Mouse (Mus musculus) myocyte (in vitro differentiated cells): ENCODE data around the gene Lamb3.
A peak's percentile ranks its signal among the peaks of the same experiment; 100 is the strongest.

ENCODE experiments used
- E2F4 ChIP-seq: IDR thresholded peaks from one replicate; pipeline ENCODE4 v1.6.1; 2011; ENCODE audit warnings: mild to moderate bottlenecking, control low read depth, moderate library complexity; ENCODE audit not compliant: insufficient read depth
- MYOD1 ChIP-seq, 3 experiments: IDR thresholded peaks; one replicate each; pipeline ENCODE4 v1.6.1; 2011; ENCODE audit warnings: control low read depth in 2 of 3, low read depth in 2 of 3, mild to moderate bottlenecking in 2 of 3, moderate library complexity in 1 of 3; ENCODE audit not compliant: insufficient read length in 2 of 3, control insufficient read depth in 1 of 3
- MYOG ChIP-seq, 3 experiments: IDR thresholded peaks; one replicate each; pipeline ENCODE4 v1.6.1; 2011; ENCODE audit warnings: control low read depth in 2 of 3, low read depth in 2 of 3, mild to moderate bottlenecking in 2 of 3; ENCODE audit not compliant: insufficient read length in 2 of 3, control insufficient read depth in 1 of 3, insufficient read depth in 1 of 3
- POLR2A ChIP-seq: IDR thresholded peaks from one replicate; pipeline ENCODE4 v1.6.1; 2011; ENCODE audit warnings: low read depth, mild to moderate bottlenecking, control low read depth, moderate library complexity; ENCODE audit not compliant: insufficient read length
- SRF ChIP-seq: IDR thresholded peaks from one replicate; pipeline ENCODE4 v1.6.1; 2011; ENCODE audit warnings: low read depth; ENCODE audit not compliant: control insufficient read depth, insufficient read length
- TCF12 ChIP-seq: IDR thresholded peaks from one replicate; pipeline ENCODE4 v1.6.1; 2011; ENCODE audit warnings: mild to moderate bottlenecking, control low read depth; ENCODE audit not compliant: poor library complexity, insufficient read depth, severe bottlenecking

- TF ChIP-seq E2F4, result no peak
- no peak for TF ChIP-seq POLR2A
- peak in 2 of 3 experiments; percentile 56 to 63 for TF ChIP-seq MYOG (IDR thresholded peaks at IDR 0.05; ENCODE audit: control insufficient read depth in 1 of 3, insufficient read depth in 1 of 3, insufficient read length in 2 of 3, low read depth in 2 of 3)
- TF ChIP-seq SRF, result no peak
- peak in 2 of 3 experiments; percentile 60 to 72 for TF ChIP-seq MYOD1 (IDR thresholded peaks at IDR 0.05; ENCODE audit: control insufficient read depth in 1 of 3, insufficient read length in 2 of 3, low read depth in 2 of 3)
- TF ChIP-seq TCF12, result no peak
These were observed 8.5 kb downstream of the Lamb3 start for GRCm38 (mm10) chr1:193216000-193216399.
